Mouse (Mus musculus) kidney, embryonic 15.5 days (tissue): ENCODE measurements at regions not wholly inside any gene's neighbourhood (a gene's known extent, or its start where the extent isn't known, plus 50 kb on each side); places are given as distances from the start of the nearest gene placed in this dataset.
A peak's percentile ranks its signal among the peaks of the same experiment; 100 is the strongest.

Source experiments
- ATAC-seq: fragments of 200-750 bp; cut with Nextera tagmentation; replicated peaks from 2 replicates; pipeline ENCODE4 v1.8.0; 2017; ENCODE audit warnings: moderate TSS enrichment; ENCODE audit not compliant: low FRiP score
- H3K27ac ChIP-seq: fragments of 300-500 bp; sonication (generic); 2 replicates; pipeline ENCODE4 v1.5.1; 2015; ENCODE audit warnings: mild to moderate bottlenecking, inconsistent platforms
- H3K27me3 ChIP-seq: fragments of 300-500 bp; sonication (generic); 2 replicates; pipeline ENCODE4 v1.6.1; 2015; ENCODE audit warnings: inconsistent platforms
- H3K36me3 ChIP-seq: fragments of 300-500 bp; sonication (generic); 2 replicates; pipeline ENCODE4 v1.6.1; 2015; ENCODE audit warnings: inconsistent platforms
- H3K4me1 ChIP-seq: fragments of 300-500 bp; sonication (generic); 2 replicates; pipeline ENCODE4 v1.6.1; 2015; ENCODE audit warnings: inconsistent platforms
- H3K4me2 ChIP-seq: fragments of 300-500 bp; sonication (generic); 2 replicates; pipeline ENCODE4 v1.6.1; 2015; ENCODE audit warnings: moderate library complexity, mild to moderate bottlenecking, inconsistent platforms
- H3K4me3 ChIP-seq: fragments of 300-500 bp; sonication (generic); replicated peaks from 2 replicates; pipeline ENCODE4 v1.5.1; 2015; ENCODE audit warnings: mild to moderate bottlenecking, inconsistent platforms
- H3K9ac ChIP-seq: fragments of 300-500 bp; sonication (generic); 2 replicates; pipeline ENCODE4 v1.6.1; 2015; ENCODE audit warnings: mild to moderate bottlenecking, inconsistent platforms
- H3K9me3 ChIP-seq: fragments of 300-500 bp; sonication (generic); replicated peaks from 2 replicates; pipeline ENCODE4 v1.6.1; 2016; ENCODE audit warnings: inconsistent platforms
- WGBS: fragments of 180-500 bp; shearing (Covaris S2); methylation state at CpG from one replicate; pipeline ENCODE4 v1.1.7; 2015; ENCODE audit warnings: mixed read lengths; 5-methylcytosine and 5-hydroxymethylcytosine counted together

- no peaks in the 10 kb centered on the region for H3K4me1 ChIP-seq
- no peak overlapping the region for H3K4me2 ChIP-seq
- no peak overlapping the region for H3K27ac ChIP-seq
- H3K9me3 ChIP-seq, result no peaks in the 10 kb centered on the region
- no peaks in the 10 kb centered on the region for H3K36me3 ChIP-seq
- H3K4me3 ChIP-seq, result no peak overlapping the region
- 56% methylated on average over 7 of the region's 7 CpGs for WGBS
- no peak for ATAC-seq
- H3K9ac ChIP-seq, result no peak overlapping the region
- H3K27me3 ChIP-seq, result peaks cover 24% of the 10 kb centered on the region; the same call in 1 of the 2 replicates
These were observed 284.5 kb downstream of the Hlx start for GRCm38 (mm10) chr1:184447911-184448310.

GRCm38 (mm10) chr1:184447161-184447667 lies 285.2 kb downstream of the Hlx start:
- Histone ChIP-seq H3K4me1 (no peaks in the 10 kb centered on the region), H3K4me3 (no peak overlapping the region), H3K4me2 (no peak overlapping the region), H3K36me3 (no peaks in the 10 kb centered on the region), H3K27ac (no peak overlapping the region), H3K9ac (no peak overlapping the region), H3K9me3 (no peaks in the 10 kb centered on the region), H3K27me3 (peaks cover 24% of the 10 kb centered on the region; the same call in 1 of the 2 replicates)
- no peak for ATAC-seq
- 46% methylated on average over 5 of the region's 5 CpGs for WGBS

GRCm38 (mm10) chr1:184444189-184444588 lies 288.2 kb downstream of the Hlx start:
- no peak for ATAC-seq
- H3K9me3 ChIP-seq, result no peaks in the 10 kb centered on the region
- H3K27me3 ChIP-seq, result peaks cover 19% of the 10 kb centered on the region; the same call in 1 of the 2 replicates
- H3K9ac ChIP-seq, result no peak overlapping the region
- peaks cover 11% of the 10 kb centered on the region for H3K4me1 ChIP-seq
- no peaks in the 10 kb centered on the region for H3K36me3 ChIP-seq
- 85% methylated on average over 10 of the region's 10 CpGs for WGBS
- no peak overlapping the region for H3K27ac ChIP-seq
- H3K4me3 ChIP-seq, result no peak overlapping the region
- no peak overlapping the region for H3K4me2 ChIP-seq

- Histone ChIP-seq H3K9me3 (no peaks in the 10 kb centered on the region), H3K27ac (no peak overlapping the region), H3K4me3 (no peak overlapping the region), H3K4me2 (no peak overlapping the region), H3K4me1 (peaks cover 11% of the 10 kb centered on the region), H3K9ac (no peak overlapping the region), H3K36me3 (no peaks in the 10 kb centered on the region), H3K27me3 (peaks cover 16% of the 10 kb centered on the region; the same call in 1 of the 2 replicates)
- 69% methylated on average over 3 of the region's 3 CpGs for WGBS
- ATAC-seq, result no peak
These were observed 289.7 kb downstream of the Hlx start for GRCm38 (mm10) chr1:184442701-184443100.

GRCm38 (mm10) chr1:184441005-184441557 lies 291.3 kb downstream of the Hlx start:
- Histone ChIP-seq H3K36me3 (no peaks in the 10 kb centered on the region), H3K27me3 (peaks cover 10% of the 10 kb centered on the region; the same call in 1 of the 2 replicates), H3K4me2 (peak overlapping the region; percentile 66), H3K27ac (peak overlapping the region; percentile 65), H3K9ac (no peak overlapping the region), H3K4me1 (peaks cover 11% of the 10 kb centered on the region), H3K4me3 (peak overlapping the region; percentile 40), H3K9me3 (no peaks in the 10 kb centered on the region)
- WGBS, result 2% methylated on average over 18 of the region's 18 CpGs
- peak; percentile 74 for ATAC-seq

GRCm38 (mm10) chr1:184439506-184439905 lies 292.9 kb downstream of the Hlx start:
- peaks cover 11% of the 10 kb centered on the region for H3K4me1 ChIP-seq
- peaks cover 9% of the 10 kb centered on the region; the same call in 1 of the 2 replicates for H3K27me3 ChIP-seq
- no peak overlapping the region for H3K4me2 ChIP-seq
- WGBS, result 50% methylated on average over 3 of the region's 3 CpGs
- H3K36me3 ChIP-seq, result no peaks in the 10 kb centered on the region
- H3K9ac ChIP-seq, result no peak overlapping the region
- no peak overlapping the region for H3K27ac ChIP-seq
- H3K4me3 ChIP-seq, result no peak overlapping the region
- no peaks in the 10 kb centered on the region for H3K9me3 ChIP-seq
- no peak for ATAC-seq

GRCm38 (mm10) chr1:184436387-184436786 lies 296.0 kb downstream of the Hlx start:
- no peaks in the 10 kb centered on the region for H3K36me3 ChIP-seq
- no peak overlapping the region for H3K9ac ChIP-seq
- H3K4me3 ChIP-seq, result no peak overlapping the region
- H3K4me1 ChIP-seq, result peaks cover 10% of the 10 kb centered on the region
- H3K4me2 ChIP-seq, result no peak overlapping the region
- no peaks in the 10 kb centered on the region for H3K27me3 ChIP-seq
- H3K9me3 ChIP-seq, result no peaks in the 10 kb centered on the region
- WGBS, result 83% methylated on average over 3 of the region's 3 CpGs
- ATAC-seq, result no peak
- H3K27ac ChIP-seq, result no peak overlapping the region

- H3K9ac ChIP-seq, result no peak overlapping the region
- H3K4me1 ChIP-seq, result no peaks in the 10 kb centered on the region
- no peaks in the 10 kb centered on the region for H3K9me3 ChIP-seq
- no peaks in the 10 kb centered on the region for H3K36me3 ChIP-seq
- WGBS, result 29% methylated on average over 8 of the region's 8 CpGs
- no peak for ATAC-seq
- H3K4me2 ChIP-seq, result no peak overlapping the region
- no peak overlapping the region for H3K27ac ChIP-seq
- no peak overlapping the region for H3K4me3 ChIP-seq
- H3K27me3 ChIP-seq, result peaks cover 2% of the 10 kb centered on the region; the same call in 1 of the 2 replicates
These were observed 303.8 kb downstream of the Hlx start for GRCm38 (mm10) chr1:184428612-184429011.

- no peaks in the 10 kb centered on the region for H3K9me3 ChIP-seq
- WGBS, result 80% methylated on average over 3 of the region's 3 CpGs
These were observed 304.4 kb downstream of the Hlx start for GRCm38 (mm10) chr1:184428035-184428434.

GRCm38 (mm10) chr1:184425694-184426093 lies 306.7 kb downstream of the Hlx start:
- H3K4me2 ChIP-seq, result no peak overlapping the region
- H3K4me3 ChIP-seq, result no peak overlapping the region
- H3K9me3 ChIP-seq, result no peaks in the 10 kb centered on the region
- no peak for ATAC-seq
- H3K27ac ChIP-seq, result no peak overlapping the region
- no peaks in the 10 kb centered on the region for H3K4me1 ChIP-seq
- H3K36me3 ChIP-seq, result no peaks in the 10 kb centered on the region
- WGBS, result 94% methylated on average over 1 of the region's 1 CpGs
- peaks cover 2% of the 10 kb centered on the region; the same call in 1 of the 2 replicates for H3K27me3 ChIP-seq
- H3K9ac ChIP-seq, result no peak overlapping the region

More at GRCm38 (mm10) chr1:184428035-184428434, 304.4 kb downstream of the Hlx start:
- no peak for ATAC-seq
- Histone ChIP-seq H3K9ac (no peak overlapping the region), H3K4me3 (no peak overlapping the region), H3K36me3 (no peaks in the 10 kb centered on the region), H3K4me1 (no peaks in the 10 kb centered on the region), H3K27ac (no peak overlapping the region), H3K4me2 (no peak overlapping the region), H3K27me3 (peaks cover 2% of the 10 kb centered on the region; the same call in 1 of the 2 replicates)

GRCm38 (mm10) chr1:184424035-184424434 lies 308.4 kb downstream of the Hlx start:
- WGBS, result 94% methylated on average over 2 of the region's 2 CpGs
- Histone ChIP-seq H3K9ac (no peak overlapping the region), H3K4me2 (no peak overlapping the region), H3K4me1 (no peaks in the 10 kb centered on the region), H3K4me3 (no peak overlapping the region), H3K36me3 (no peaks in the 10 kb centered on the region), H3K9me3 (no peaks in the 10 kb centered on the region), H3K27ac (no peak overlapping the region), H3K27me3 (peaks cover 2% of the 10 kb centered on the region; the same call in 1 of the 2 replicates)
- no peak for ATAC-seq

- H3K4me3 ChIP-seq, result no peak overlapping the region
- WGBS, result 31% methylated on average over 12 of the region's 12 CpGs
- no peaks in the 10 kb centered on the region for H3K9me3 ChIP-seq
- no peak for ATAC-seq
- H3K4me2 ChIP-seq, result no peak overlapping the region
- no peaks in the 10 kb centered on the region for H3K27me3 ChIP-seq
- no peak overlapping the region for H3K27ac ChIP-seq
- H3K36me3 ChIP-seq, result no peaks in the 10 kb centered on the region
- H3K4me1 ChIP-seq, result 0 out of 2 replicates have a peak, but pooled peaks cover 4% of the 10 kb centered on the region
- no peak overlapping the region for H3K9ac ChIP-seq
These were observed 319.8 kb downstream of the Hlx start for GRCm38 (mm10) chr1:184412596-184412995.
